Mouse (Mus musculus) neural tube, embryonic 11.5 days (tissue): ENCODE measurements at regions not wholly inside any gene's neighbourhood (a gene's known extent, or its start where the extent isn't known, plus 50 kb on each side); places are given as distances from the start of the nearest gene placed in this dataset.

Experiments
- ATAC-seq: fragments of 200-750 bp; cut with Nextera tagmentation; 2 replicates; pipeline ENCODE4 v1.8.0; 2017; ENCODE audit warnings: moderate number of reproducible peaks, mild to moderate bottlenecking, moderate TSS enrichment, moderate library complexity; ENCODE audit not compliant: insufficient read depth, low FRiP score, low TSS enrichment
- DNase-seq: peaks from one replicate; pipeline ENCODE4 v3.0.0-alpha.2; 2015; ENCODE audit warnings: low spot score
- H3K27ac ChIP-seq: fragments of 300-500 bp; sonication (generic); 2 replicates; pipeline ENCODE4 v1.5.1; 2014; ENCODE audit warnings: low read depth, mild to moderate bottlenecking, low read length
- H3K27me3 ChIP-seq: fragments of 300-500 bp; sonication (generic); 2 replicates; pipeline ENCODE4 v1.6.1; 2014; ENCODE audit warnings: mild to moderate bottlenecking, low read length, mixed read lengths; ENCODE audit not compliant: control insufficient read depth, insufficient read depth
- H3K36me3 ChIP-seq: fragments of 300-500 bp; sonication (generic); 2 replicates; pipeline ENCODE4 v1.6.1; 2014; ENCODE audit warnings: mild to moderate bottlenecking, low read length, moderate library complexity, mixed read lengths; ENCODE audit not compliant: control insufficient read depth, insufficient read depth
- H3K4me1 ChIP-seq: fragments of 300-500 bp; sonication (generic); 2 replicates; pipeline ENCODE4 v1.6.1; 2014; ENCODE audit warnings: low read length, mixed read lengths; ENCODE audit not compliant: control insufficient read depth, insufficient read depth
- H3K4me2 ChIP-seq: fragments of 300-500 bp; sonication (generic); 2 replicates; pipeline ENCODE4 v1.6.1; 2014; ENCODE audit warnings: low read depth, mild to moderate bottlenecking, moderate library complexity
- H3K4me3 ChIP-seq: fragments of 300-500 bp; sonication (generic); 2 replicates; pipeline ENCODE4 v1.5.1; 2014; ENCODE audit warnings: low read depth, low read length
- H3K9ac ChIP-seq: fragments of 300-500 bp; sonication (generic); 2 replicates; pipeline ENCODE4 v1.6.1; 2014; ENCODE audit warnings: mild to moderate bottlenecking, low read length
- H3K9me3 ChIP-seq: fragments of 300-500 bp; sonication (generic); 2 replicates; pipeline ENCODE4 v1.6.1; 2016; ENCODE audit warnings: low read length; ENCODE audit not compliant: control insufficient read depth
- WGBS: fragments of 180-500 bp; shearing (Covaris S2); extraction: QIAGEN DNeasy Blood & Tissue Kit; methylation state at CpG from one replicate; pipeline ENCODE4 v1.1.7; 2014; 5-methylcytosine and 5-hydroxymethylcytosine counted together

DNA sequence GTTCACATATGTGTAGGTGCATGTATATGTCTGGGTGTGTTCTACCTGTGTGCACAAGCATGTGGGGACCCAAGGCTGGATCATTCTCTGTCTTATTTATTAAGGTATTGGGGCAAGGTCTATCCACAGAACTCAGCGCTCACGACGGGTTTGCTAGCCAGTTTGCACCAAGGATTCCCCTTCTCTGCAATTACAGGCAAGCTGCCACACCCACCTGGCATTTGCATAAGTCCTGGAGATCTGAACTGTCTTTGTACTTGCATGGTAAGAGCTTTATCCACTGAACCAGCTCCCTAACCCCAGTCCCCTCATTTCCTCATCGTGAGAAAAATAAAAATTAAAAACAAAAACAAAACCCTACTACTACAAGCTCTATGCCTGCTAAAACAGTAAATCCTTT, 71.6 kb downstream of the Lao1 start:
- H3K27ac ChIP-seq = no peak overlapping the region
- no peak for DNase-seq
- H3K9ac ChIP-seq = no peak overlapping the region
- H3K9me3 ChIP-seq = no peaks in the 10 kb centered on the region
- no peak overlapping the region for H3K4me2 ChIP-seq
- ATAC-seq = no peak
- H3K4me1 ChIP-seq = 0 out of 2 replicates have a peak, but pooled peaks cover 3% of the 10 kb centered on the region
- WGBS = 54% methylated on average over 4 of the region's 4 CpGs
- H3K27me3 ChIP-seq = no peaks in the 10 kb centered on the region
- no peaks in the 10 kb centered on the region for H3K36me3 ChIP-seq
- H3K4me3 ChIP-seq = no peak overlapping the region

GRCm38 (mm10) chr4:119036582-119036981, 71.9 kb upstream of the Slc2a1 start:
- 89% methylated on average over 5 of the region's 5 CpGs for WGBS
- DNase-seq (no peak), ATAC-seq (no peak)
- no peak overlapping the region for H3K9ac ChIP-seq
- H3K4me3 ChIP-seq = no peak overlapping the region
- no peak overlapping the region for H3K27ac ChIP-seq
- no peaks in the 10 kb centered on the region for H3K36me3 ChIP-seq
- H3K4me2 ChIP-seq = no peak overlapping the region
- no peaks in the 10 kb centered on the region for H3K9me3 ChIP-seq
- no peaks in the 10 kb centered on the region for H3K27me3 ChIP-seq
- H3K4me1 ChIP-seq = no peaks in the 10 kb centered on the region

- DNase-seq (no peak), ATAC-seq (no peak)
- 88% methylated on average over 6 of the region's 6 CpGs for WGBS
- Histone ChIP-seq H3K36me3 (no peaks in the 10 kb centered on the region), H3K4me3 (no peak overlapping the region), H3K27ac (no peak overlapping the region), H3K9me3 (no peaks in the 10 kb centered on the region), H3K27me3 (no peaks in the 10 kb centered on the region), H3K9ac (no peak overlapping the region), H3K4me1 (no peaks in the 10 kb centered on the region; the same call in 1 of the 2 replicates), H3K4me2 (no peak overlapping the region)
Observed at GRCm38 (mm10) chr4:119040041-119040440, 68.5 kb upstream of the Slc2a1 start.

GRCm38 (mm10) chr4:119041616-119042015, 66.9 kb upstream of the Slc2a1 start:
- no peaks in the 10 kb centered on the region; the same call in 1 of the 2 replicates for H3K4me1 ChIP-seq
- no peaks in the 10 kb centered on the region for H3K9me3 ChIP-seq
- 89% methylated on average over 6 of the region's 6 CpGs for WGBS
- no peaks in the 10 kb centered on the region for H3K36me3 ChIP-seq
- DNase-seq = no peak
- no peaks in the 10 kb centered on the region for H3K27me3 ChIP-seq
- no peak for ATAC-seq
- no peak overlapping the region for H3K9ac ChIP-seq
- no peak overlapping the region for H3K27ac ChIP-seq
- H3K4me3 ChIP-seq = no peak overlapping the region
- H3K4me2 ChIP-seq = no peak overlapping the region

- H3K27me3 ChIP-seq = no peaks in the 10 kb centered on the region
- WGBS = 33% methylated on average over 19 of the region's 19 CpGs
- H3K4me1 ChIP-seq = no peaks in the 10 kb centered on the region; the same call in 1 of the 2 replicates
- H3K9me3 ChIP-seq = no peaks in the 10 kb centered on the region
- H3K27ac ChIP-seq = no peak overlapping the region
- DNase-seq (no peak), ATAC-seq (no peak)
- H3K4me2 ChIP-seq = no peak overlapping the region
- H3K9ac ChIP-seq = peak overlapping the region; percentile 2; the same call in 1 of the 2 replicates
- no peaks in the 10 kb centered on the region for H3K36me3 ChIP-seq
- H3K4me3 ChIP-seq = no peak overlapping the region
Observed at GRCm38 (mm10) chr4:119044005-119044677, 64.4 kb upstream of the Slc2a1 start.

DNA sequence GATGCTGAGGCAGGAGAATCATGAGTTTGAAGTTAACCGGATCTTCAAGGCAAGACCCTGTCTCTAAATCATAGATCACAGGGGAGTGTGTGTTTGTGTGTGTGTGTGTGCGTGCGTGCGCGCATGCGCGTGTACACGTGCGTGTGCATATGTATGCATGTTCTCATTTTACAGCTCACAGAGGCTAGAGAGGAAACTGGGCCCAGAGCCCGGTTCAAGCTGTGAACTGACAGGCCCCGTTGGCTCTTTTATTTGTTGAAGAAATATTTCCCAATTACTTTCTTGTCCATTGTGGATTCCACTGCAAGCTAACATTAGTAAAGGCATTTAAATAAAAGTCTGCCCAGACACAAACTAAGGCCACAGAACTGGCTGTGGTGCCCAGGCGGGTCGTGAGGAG, 63.7 kb upstream of the Slc2a1 start:
- Histone ChIP-seq H3K27me3 (no peaks in the 10 kb centered on the region), H3K27ac (no peak overlapping the region)
- ATAC-seq = no peak

GRCm38 (mm10) chr4:119050867-119051353, 57.6 kb upstream of the Slc2a1 start:
- Histone ChIP-seq H3K27ac (no peak overlapping the region), H3K27me3 (no peaks in the 10 kb centered on the region), H3K4me2 (no peak overlapping the region), H3K4me3 (no peak overlapping the region), H3K36me3 (no peaks in the 10 kb centered on the region), H3K9me3 (no peaks in the 10 kb centered on the region), H3K9ac (no peak overlapping the region), H3K4me1 (no peaks in the 10 kb centered on the region)
- WGBS = 55% methylated on average over 2 of the region's 2 CpGs
- ATAC-seq (no peak), DNase-seq (no peak)

More for the DNA sequence above, 63.7 kb upstream of the Slc2a1 start:
- no peaks in the 10 kb centered on the region for H3K9me3 ChIP-seq
- no peaks in the 10 kb centered on the region; the same call in 1 of the 2 replicates for H3K4me1 ChIP-seq
- 89% methylated on average over 13 of the region's 13 CpGs for WGBS
- no peak overlapping the region for H3K4me3 ChIP-seq
- H3K36me3 ChIP-seq = no peaks in the 10 kb centered on the region
- no peak overlapping the region for H3K9ac ChIP-seq
- no peak overlapping the region for H3K4me2 ChIP-seq
- peak; percentile 33 for DNase-seq

DNA sequence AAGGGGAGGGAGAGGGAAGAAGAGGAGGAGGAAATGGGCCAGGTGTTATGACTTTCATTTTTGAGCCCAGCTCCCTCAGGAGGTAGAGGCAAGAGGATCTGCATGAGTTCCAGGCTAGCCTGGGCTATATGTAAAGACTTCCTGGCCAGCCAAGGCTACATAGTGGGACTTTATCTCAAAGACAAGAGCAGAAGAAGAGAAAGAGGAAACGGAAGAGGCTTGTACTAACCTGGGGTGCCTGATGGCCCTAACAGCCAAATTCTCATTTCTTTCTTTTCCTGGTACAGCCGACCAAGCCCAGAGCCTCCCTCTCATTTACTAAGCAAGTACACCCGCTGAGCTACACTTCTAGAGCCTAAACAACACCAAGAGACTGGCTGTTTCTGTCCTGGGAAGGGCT, 56.0 kb upstream of the Slc2a1 start:
- no peak for ATAC-seq
- Histone ChIP-seq H3K9ac (no peak overlapping the region), H3K27me3 (no peaks in the 10 kb centered on the region), H3K4me3 (no peak overlapping the region), H3K4me1 (no peaks in the 10 kb centered on the region), H3K4me2 (no peak overlapping the region), H3K9me3 (no peaks in the 10 kb centered on the region), H3K36me3 (no peaks in the 10 kb centered on the region), H3K27ac (no peak overlapping the region)
- no peak for DNase-seq
- 74% methylated on average over 3 of the region's 3 CpGs for WGBS

- Histone ChIP-seq H3K36me3 (no peaks in the 10 kb centered on the region), H3K4me3 (no peak overlapping the region), H3K4me1 (no peaks in the 10 kb centered on the region), H3K27me3 (no peaks in the 10 kb centered on the region), H3K27ac (no peak overlapping the region), H3K9ac (no peak overlapping the region), H3K9me3 (no peaks in the 10 kb centered on the region), H3K4me2 (no peak overlapping the region)
- DNase-seq (no peak), ATAC-seq (no peak)
- WGBS = 92% methylated on average over 4 of the region's 4 CpGs
Observed at GRCm38 (mm10) chr4:119053241-119053640, 55.3 kb upstream of the Slc2a1 start.
